Mouse (Mus musculus): ENCODE measurements around the gene Rnf213. TPM values are rescaled to one million over a fixed set of nuclear protein-coding genes. Genes with fewer than 3 reads are reported as not detected.

The Rnf213 gene
- total and polyA plus RNA-seq, 2 experiments from 2014 or later: 0.94 to 8.7 TPM

DNA sequence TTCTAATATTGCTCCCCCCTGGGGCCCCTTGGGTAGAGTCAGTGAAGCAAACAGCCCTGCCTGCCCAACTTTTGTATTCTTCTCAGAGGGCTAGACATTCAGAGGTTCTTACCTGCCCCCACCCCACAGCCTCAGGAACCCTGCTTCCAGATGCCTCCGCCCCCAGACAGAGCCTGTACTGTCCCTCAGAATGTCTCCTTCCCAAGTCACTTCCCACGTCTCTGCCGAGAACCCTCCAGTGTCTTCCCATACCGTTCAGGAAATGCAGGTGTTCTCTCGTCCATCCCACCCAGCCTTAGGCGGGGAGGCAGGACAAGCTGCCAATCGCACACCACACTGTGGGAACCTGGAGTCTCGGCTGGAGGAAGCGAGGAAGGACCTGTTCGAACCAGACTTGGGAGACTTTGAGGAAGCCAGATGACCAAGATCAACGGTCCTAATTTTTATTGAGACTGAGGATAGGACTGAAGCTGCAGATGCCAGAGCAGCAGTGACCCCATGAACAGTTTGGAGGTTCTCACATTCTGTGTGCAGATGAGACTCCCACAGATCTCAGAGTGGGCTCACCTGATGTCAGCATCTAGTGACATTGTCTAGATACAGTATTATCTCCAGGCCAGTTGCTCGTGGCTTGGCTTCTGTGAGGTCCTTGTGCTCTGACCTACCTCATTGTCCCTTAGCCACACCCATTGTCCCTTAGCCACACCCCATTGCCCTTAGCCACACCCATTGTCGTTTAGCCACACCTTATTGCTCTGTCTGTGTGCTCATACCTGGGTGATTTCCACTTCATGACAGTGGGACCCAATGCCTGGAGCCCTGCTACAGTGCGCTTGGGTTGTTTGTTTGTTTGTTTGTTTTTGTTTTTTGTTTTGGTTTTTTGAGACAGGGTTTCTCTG lies 133.4 kb downstream of the Rnf213 start:
- Histone ChIP-seq H3K9me3 (ENCODE audit: low read length) (no peaks in the 10 kb centered on the region), H3K4me1 (ENCODE audit: insufficient read depth, low read length) (peaks cover 7% of the 10 kb centered on the region), H3K4me3 (ENCODE audit: low read length) (no peak overlapping the region), H3K4me2 (ENCODE audit: low read depth, low read length) (no peak overlapping the region), H3K9ac (replicated peaks; ENCODE audit: low read length) (no peak overlapping the region), H3K36me3 (ENCODE audit: insufficient read depth, low read length) (no peaks in the 10 kb centered on the region), H3K27me3 (ENCODE audit: insufficient read depth, low read length) (no peaks in the 10 kb centered on the region), H3K27ac (no peak overlapping the region)
- no peak for DNase-seq (ENCODE audit: low spot score)
- WGBS: 87% methylated on average over 14 of the region's 14 CpGs
- ATAC-seq: no peak
- TF ChIP-seq CTCF (IDR thresholded peaks at IDR 0.05; ENCODE audit: low read depth): no peak

DNA sequence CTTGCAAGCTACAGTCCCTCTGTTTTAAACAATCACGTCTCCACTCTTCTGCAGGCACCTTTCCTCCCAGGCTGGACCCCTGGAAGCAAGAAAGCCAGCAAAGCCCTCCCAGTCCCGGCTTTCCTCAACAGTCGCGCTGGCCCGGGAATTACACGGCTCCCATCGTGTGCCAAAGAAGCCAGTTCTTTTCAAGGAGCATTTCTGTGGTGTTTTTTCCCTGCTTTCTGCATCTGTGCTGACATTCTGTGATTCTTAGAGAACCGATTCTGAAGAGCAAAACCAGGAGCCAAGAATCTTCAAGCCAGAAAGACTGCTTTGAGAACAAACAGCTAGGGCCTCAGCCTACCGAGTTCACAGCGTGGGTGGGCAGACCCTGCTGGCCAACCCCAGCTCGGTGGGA lies 136.0 kb downstream of the Rnf213 start:
- Histone ChIP-seq H3K4me2 (ENCODE audit: low read depth, low read length) (no peak overlapping the region), H3K9ac (replicated peaks; ENCODE audit: low read length) (no peak overlapping the region), H3K4me1 (ENCODE audit: insufficient read depth, low read length) (peaks cover 7% of the 10 kb centered on the region), H3K4me3 (ENCODE audit: low read length) (no peak overlapping the region), H3K27me3 (ENCODE audit: insufficient read depth, low read length) (no peaks in the 10 kb centered on the region), H3K9me3 (ENCODE audit: low read length) (no peaks in the 10 kb centered on the region), H3K36me3 (ENCODE audit: insufficient read depth, low read length) (no peaks in the 10 kb centered on the region), H3K27ac (no peak overlapping the region; the same call in 1 of the 2 replicates)
- TF ChIP-seq CTCF (IDR thresholded peaks at IDR 0.05; ENCODE audit: low read depth): no peak
- WGBS: 43% methylated on average over 11 of the region's 11 CpGs
- DNase-seq (ENCODE audit: low spot score) (no peak), ATAC-seq (no peak)

DNA sequence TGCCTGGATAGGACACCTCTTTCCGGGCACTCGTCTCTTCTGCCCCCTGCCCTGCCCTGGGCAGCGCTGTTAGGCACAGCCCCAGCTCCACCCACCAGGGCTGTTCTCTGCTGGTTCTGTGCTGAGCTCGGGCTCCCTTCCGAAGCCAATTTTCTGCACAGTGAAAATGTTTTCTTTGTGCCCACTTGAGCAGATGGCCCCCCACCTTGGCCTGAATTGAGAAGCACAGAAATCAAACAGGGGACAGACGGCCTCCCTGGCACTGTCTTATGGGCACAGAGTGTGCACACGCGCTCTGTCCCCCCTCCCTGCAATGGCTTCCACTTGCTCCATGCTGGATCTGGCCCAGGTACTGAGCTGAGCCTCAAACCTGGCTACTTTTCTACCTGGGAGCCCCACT lies 139.6 kb downstream of the Rnf213 start:
- H3K9me3 ChIP-seq (ENCODE audit: low read length): no peaks in the 10 kb centered on the region
- 33% methylated on average over 8 of the region's 8 CpGs for WGBS
- DNase-seq (ENCODE audit: low spot score) (peak; percentile 73), ATAC-seq (peak; percentile 75)
- H3K36me3 ChIP-seq (ENCODE audit: insufficient read depth, low read length): no peaks in the 10 kb centered on the region
- H3K4me2 ChIP-seq (ENCODE audit: low read depth, low read length): no peak overlapping the region
- H3K4me1 ChIP-seq (ENCODE audit: insufficient read depth, low read length): peaks cover 3% of the 10 kb centered on the region
- no peaks in the 10 kb centered on the region for H3K27me3 ChIP-seq (ENCODE audit: insufficient read depth, low read length)
- no peak for TF ChIP-seq CTCF (IDR thresholded peaks at IDR 0.05; ENCODE audit: low read depth)
- H3K4me3 ChIP-seq (ENCODE audit: low read length): no peak overlapping the region
- no peak overlapping the region for H3K9ac ChIP-seq (replicated peaks; ENCODE audit: low read length)
- no peak overlapping the region for H3K27ac ChIP-seq

DNA sequence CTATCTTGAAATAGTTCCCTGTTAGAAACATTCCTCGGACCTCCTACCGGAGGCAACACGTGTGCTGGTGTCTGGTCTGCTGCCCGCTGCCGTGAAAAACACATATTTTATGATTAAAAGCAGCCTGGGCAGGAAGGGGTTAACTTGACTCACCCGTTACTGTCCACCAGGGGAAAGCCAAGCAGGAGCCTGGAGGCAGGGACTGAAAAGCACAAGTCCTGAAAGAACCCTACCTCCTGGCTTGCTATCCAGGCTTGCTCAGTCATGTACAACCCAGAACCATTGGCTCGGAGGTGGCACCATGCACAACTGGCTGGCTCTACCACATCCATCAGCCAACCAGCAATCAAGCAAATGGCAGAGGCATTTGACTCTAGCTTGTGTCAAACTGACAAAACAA lies 140.8 kb downstream of the Rnf213 start:
- ATAC-seq (no peak), DNase-seq (ENCODE audit: low spot score) (no peak)
- Histone ChIP-seq H3K27ac (no peak overlapping the region), H3K9me3 (ENCODE audit: low read length) (no peaks in the 10 kb centered on the region), H3K4me3 (ENCODE audit: low read length) (no peak overlapping the region), H3K9ac (replicated peaks; ENCODE audit: low read length) (no peak overlapping the region), H3K4me2 (ENCODE audit: low read depth, low read length) (no peak overlapping the region), H3K27me3 (ENCODE audit: insufficient read depth, low read length) (no peaks in the 10 kb centered on the region), H3K36me3 (ENCODE audit: insufficient read depth, low read length) (no peaks in the 10 kb centered on the region), H3K4me1 (ENCODE audit: insufficient read depth, low read length) (peaks cover 3% of the 10 kb centered on the region; the same call in 1 of the 2 replicates)
- TF ChIP-seq CTCF (IDR thresholded peaks at IDR 0.05; ENCODE audit: low read depth): peak; percentile 24
- WGBS: 63% methylated on average over 7 of the region's 7 CpGs

MicroRNAs encoded within 50 kb of the gene (microRNA counts, 519-probe panel; counts per million panel counts)
- not detected for microRNA mmu-miR-1932

Small RNA genes within 50 kb of the gene (microRNA-seq; reads per million reads assigned to microRNA genes)
- gene Mir1932: 0 reads per million in 2 experiments

Other genes starting within 250 kb of the Rnf213 start
- gene Tbc1d16, start 164.6 kb upstream of the Rnf213 start, total RNA-seq (2014; rRNA removed): 161 and 182 TPM in 2 replicates
- gene Tbc1d16, start 164.6 kb upstream of the Rnf213 start, polyA plus RNA-seq (2015; fragmentation: Nextera tagmentation; extraction: Ambion mirVana): 42.1 and 43.9 TPM in 2 replicates
- 11.5 and 12.5 TPM in 2 replicates for gene Ccdc40, start 164.5 kb upstream of the Rnf213 start, total RNA-seq (2014; rRNA removed)
- 9.7 and 10.3 TPM in 2 replicates for gene Ccdc40, start 164.5 kb upstream of the Rnf213 start, polyA plus RNA-seq (2015; fragmentation: Nextera tagmentation; extraction: Ambion mirVana)
- 223 and 230 TPM in 2 replicates for gene Gaa, start 125.2 kb upstream of the Rnf213 start, total RNA-seq (2014; rRNA removed)
- gene Gaa, start 125.2 kb upstream of the Rnf213 start, polyA plus RNA-seq (2015; fragmentation: Nextera tagmentation; extraction: Ambion mirVana): 123 and 128 TPM in 2 replicates
- 144 and 154 TPM in 2 replicates for gene Eif4a3, start 93.0 kb upstream of the Rnf213 start, total RNA-seq (2014; rRNA removed)
- 248 and 258 TPM in 2 replicates for gene Eif4a3, start 93.0 kb upstream of the Rnf213 start, polyA plus RNA-seq (2015; fragmentation: Nextera tagmentation; extraction: Ambion mirVana)
- 1.7 and 1.9 TPM in 2 replicates for gene Card14, start 85.3 kb upstream of the Rnf213 start, total RNA-seq (2014; rRNA removed)
- 0.72 and 0.81 TPM in 2 replicates for gene Card14, start 85.3 kb upstream of the Rnf213 start, polyA plus RNA-seq (2015; fragmentation: Nextera tagmentation; extraction: Ambion mirVana)
- gene Sgsh, start 37.6 kb upstream of the Rnf213 start, total RNA-seq (2014; rRNA removed): 4.8 and 8.5 TPM in 2 replicates
- gene Sgsh, start 37.6 kb upstream of the Rnf213 start, polyA plus RNA-seq (2015; fragmentation: Nextera tagmentation; extraction: Ambion mirVana): 5.0 and 6.2 TPM in 2 replicates
- gene Slc26a11, start 37.5 kb upstream of the Rnf213 start, total RNA-seq (2014; rRNA removed): 6.7 and 9.6 TPM in 2 replicates
- gene Slc26a11, start 37.5 kb upstream of the Rnf213 start, polyA plus RNA-seq (2015; fragmentation: Nextera tagmentation; extraction: Ambion mirVana): 5.4 and 5.7 TPM in 2 replicates
- 39.9 and 50.5 TPM in 2 replicates for gene Endov, start 98.2 kb downstream of the Rnf213 start, total RNA-seq (2014; rRNA removed)
- gene Endov, start 98.2 kb downstream of the Rnf213 start, polyA plus RNA-seq (2015; fragmentation: Nextera tagmentation; extraction: Ambion mirVana): 12.8 and 13.4 TPM in 2 replicates
- gene Nptx1, start 154.7 kb downstream of the Rnf213 start, total RNA-seq (2014; rRNA removed): 27.0 and 29.0 TPM in 2 replicates
- gene Nptx1, start 154.7 kb downstream of the Rnf213 start, polyA plus RNA-seq (2015; fragmentation: Nextera tagmentation; extraction: Ambion mirVana): 9.4 and 10.1 TPM in 2 replicates
- 60.8 and 69.0 TPM in 2 replicates for gene Rptor, start 209.8 kb downstream of the Rnf213 start, total RNA-seq (2014; rRNA removed)
- 8.6 and 8.7 TPM in 2 replicates for gene Rptor, start 209.8 kb downstream of the Rnf213 start, polyA plus RNA-seq (2015; fragmentation: Nextera tagmentation; extraction: Ambion mirVana)